Mouse (Mus musculus): ENCODE measurements around the gene Slc12a6. TPM values are rescaled to one million over a fixed set of nuclear protein-coding genes. Genes with fewer than 3 reads are reported as not detected.

Gene Slc12a6
- polyA plus RNA-seq, 1 experiment from 2014 or later: 16.5 TPM

- Histone ChIP-seq H3K9ac (ENCODE audit: low read depth, low read length) (no peak overlapping the region), H3K27ac (replicated peaks; ENCODE audit: low read depth, low read length) (no peak overlapping the region), H3K4me3 (ENCODE audit: low read depth, low read length) (no peak overlapping the region), H3K36me3 (ENCODE audit: control insufficient read depth, insufficient read depth, low read length) (no peaks in the 10 kb centered on the region), H3K9me3 (ENCODE audit: control insufficient read depth, low read length) (no peaks in the 10 kb centered on the region), H3K27me3 (replicated peaks; ENCODE audit: control insufficient read depth, insufficient read depth, low read length) (no peaks in the 10 kb centered on the region), H3K4me1 (ENCODE audit: control insufficient read depth, insufficient read depth, low read length) (no peaks in the 10 kb centered on the region), H3K4me2 (ENCODE audit: low read depth, low read length) (no peak overlapping the region)
- ATAC-seq (ENCODE audit: low read depth) (no peak), DNase-seq (ENCODE audit: low spot score) (peak; percentile 39)
- 75% methylated on average over 7 of the region's 7 CpGs for WGBS
These were observed 53.3 kb downstream of the Slc12a6 start for GRCm38 (mm10) chr2:112318905-112319304.

- Histone ChIP-seq H3K9ac (ENCODE audit: low read depth, low read length) (no peak overlapping the region), H3K4me3 (ENCODE audit: low read depth, low read length) (no peak overlapping the region), H3K27me3 (replicated peaks; ENCODE audit: control insufficient read depth, insufficient read depth, low read length) (no peaks in the 10 kb centered on the region), H3K4me2 (ENCODE audit: low read depth, low read length) (no peak overlapping the region), H3K9me3 (ENCODE audit: control insufficient read depth, low read length) (no peaks in the 10 kb centered on the region), H3K27ac (replicated peaks; ENCODE audit: low read depth, low read length) (no peak overlapping the region), H3K36me3 (ENCODE audit: control insufficient read depth, insufficient read depth, low read length) (no peaks in the 10 kb centered on the region), H3K4me1 (ENCODE audit: control insufficient read depth, insufficient read depth, low read length) (no peaks in the 10 kb centered on the region)
- WGBS: 86% methylated on average over 11 of the region's 11 CpGs
- ATAC-seq (ENCODE audit: low read depth) (no peak), DNase-seq (ENCODE audit: low spot score) (no peak)
These were observed 62.6 kb downstream of the Slc12a6 start for GRCm38 (mm10) chr2:112328069-112328777.

GRCm38 (mm10) chr2:112332051-112332898, 66.7 kb downstream of the Slc12a6 start:
- DNase-seq (ENCODE audit: low spot score) (no peak), ATAC-seq (ENCODE audit: low read depth) (no peak)
- Histone ChIP-seq H3K9ac (ENCODE audit: low read depth, low read length) (no peak overlapping the region), H3K9me3 (ENCODE audit: control insufficient read depth, low read length) (no peaks in the 10 kb centered on the region), H3K4me2 (ENCODE audit: low read depth, low read length) (no peak overlapping the region), H3K4me1 (ENCODE audit: control insufficient read depth, insufficient read depth, low read length) (no peaks in the 10 kb centered on the region), H3K4me3 (ENCODE audit: low read depth, low read length) (no peak overlapping the region), H3K36me3 (ENCODE audit: control insufficient read depth, insufficient read depth, low read length) (peaks cover 13% of the 10 kb centered on the region), H3K27ac (replicated peaks; ENCODE audit: low read depth, low read length) (no peak overlapping the region), H3K27me3 (replicated peaks; ENCODE audit: control insufficient read depth, insufficient read depth, low read length) (no peaks in the 10 kb centered on the region)
- WGBS: 69% methylated on average over 4 of the region's 4 CpGs

GRCm38 (mm10) chr2:112337211-112337610, 71.6 kb downstream of the Slc12a6 start:
- H3K4me1 ChIP-seq (ENCODE audit: control insufficient read depth, insufficient read depth, low read length): no peaks in the 10 kb centered on the region
- 95% methylated on average over 6 of the region's 6 CpGs for WGBS
- H3K9ac ChIP-seq (ENCODE audit: low read depth, low read length): no peak overlapping the region
- H3K27ac ChIP-seq (replicated peaks; ENCODE audit: low read depth, low read length): no peak overlapping the region
- H3K36me3 ChIP-seq (ENCODE audit: control insufficient read depth, insufficient read depth, low read length): peaks cover 49% of the 10 kb centered on the region
- H3K9me3 ChIP-seq (ENCODE audit: control insufficient read depth, low read length): no peaks in the 10 kb centered on the region
- H3K4me2 ChIP-seq (ENCODE audit: low read depth, low read length): no peak overlapping the region
- H3K4me3 ChIP-seq (ENCODE audit: low read depth, low read length): no peak overlapping the region
- DNase-seq (ENCODE audit: low spot score) (no peak), ATAC-seq (ENCODE audit: low read depth) (no peak)
- H3K27me3 ChIP-seq (replicated peaks; ENCODE audit: control insufficient read depth, insufficient read depth, low read length): no peaks in the 10 kb centered on the region

GRCm38 (mm10) chr2:112339736-112340135, 74.1 kb downstream of the Slc12a6 start:
- Histone ChIP-seq H3K9me3 (ENCODE audit: control insufficient read depth, low read length) (no peaks in the 10 kb centered on the region), H3K4me2 (ENCODE audit: low read depth, low read length) (no peak overlapping the region), H3K4me3 (ENCODE audit: low read depth, low read length) (no peak overlapping the region), H3K4me1 (ENCODE audit: control insufficient read depth, insufficient read depth, low read length) (no peaks in the 10 kb centered on the region), H3K27ac (replicated peaks; ENCODE audit: low read depth, low read length) (no peak overlapping the region), H3K36me3 (ENCODE audit: control insufficient read depth, insufficient read depth, low read length) (peaks cover 55% of the 10 kb centered on the region), H3K9ac (ENCODE audit: low read depth, low read length) (no peak overlapping the region), H3K27me3 (replicated peaks; ENCODE audit: control insufficient read depth, insufficient read depth, low read length) (no peaks in the 10 kb centered on the region)
- 91% methylated on average over 2 of the region's 2 CpGs for WGBS
- no peak for DNase-seq (ENCODE audit: low spot score)
- no peak for ATAC-seq (ENCODE audit: low read depth)

- Histone ChIP-seq H3K4me1 (ENCODE audit: control insufficient read depth, insufficient read depth, low read length) (no peaks in the 10 kb centered on the region), H3K4me2 (ENCODE audit: low read depth, low read length) (no peak overlapping the region), H3K27me3 (replicated peaks; ENCODE audit: control insufficient read depth, insufficient read depth, low read length) (no peaks in the 10 kb centered on the region), H3K36me3 (ENCODE audit: control insufficient read depth, insufficient read depth, low read length) (peaks cover 50% of the 10 kb centered on the region), H3K4me3 (ENCODE audit: low read depth, low read length) (no peak overlapping the region), H3K9ac (ENCODE audit: low read depth, low read length) (no peak overlapping the region), H3K27ac (replicated peaks; ENCODE audit: low read depth, low read length) (no peak overlapping the region), H3K9me3 (ENCODE audit: control insufficient read depth, low read length) (no peaks in the 10 kb centered on the region)
- no peak for ATAC-seq (ENCODE audit: low read depth)
- no peak for DNase-seq (ENCODE audit: low spot score)
- WGBS: 61% methylated on average over 3 of the region's 3 CpGs
These were observed 75.5 kb downstream of the Slc12a6 start for GRCm38 (mm10) chr2:112341117-112341516.

GRCm38 (mm10) chr2:112348246-112348645, 82.6 kb downstream of the Slc12a6 start:
- no peak overlapping the region for H3K27ac ChIP-seq (replicated peaks; ENCODE audit: low read depth, low read length)
- ATAC-seq (ENCODE audit: low read depth) (no peak), DNase-seq (ENCODE audit: low spot score) (no peak)
- H3K9me3 ChIP-seq (ENCODE audit: control insufficient read depth, low read length): no peaks in the 10 kb centered on the region
- no peaks in the 10 kb centered on the region for H3K27me3 ChIP-seq (replicated peaks; ENCODE audit: control insufficient read depth, insufficient read depth, low read length)
- 85% methylated on average over 3 of the region's 3 CpGs for WGBS
- H3K9ac ChIP-seq (ENCODE audit: low read depth, low read length): no peak overlapping the region
- H3K4me1 ChIP-seq (ENCODE audit: control insufficient read depth, insufficient read depth, low read length): no peaks in the 10 kb centered on the region
- peaks cover 40% of the 10 kb centered on the region for H3K36me3 ChIP-seq (ENCODE audit: control insufficient read depth, insufficient read depth, low read length)
- no peak overlapping the region for H3K4me3 ChIP-seq (ENCODE audit: low read depth, low read length)
- no peak overlapping the region for H3K4me2 ChIP-seq (ENCODE audit: low read depth, low read length)

- no peak overlapping the region for H3K27ac ChIP-seq (replicated peaks; ENCODE audit: low read depth, low read length)
- peaks cover 69% of the 10 kb centered on the region for H3K36me3 ChIP-seq (ENCODE audit: control insufficient read depth, insufficient read depth, low read length)
These were observed 88.2 kb downstream of the Slc12a6 start for GRCm38 (mm10) chr2:112353685-112354455.

More at GRCm38 (mm10) chr2:112353685-112354455, 88.2 kb downstream of the Slc12a6 start:
- ATAC-seq (ENCODE audit: low read depth) (no peak), DNase-seq (ENCODE audit: low spot score) (no peak)
- no peaks in the 10 kb centered on the region for H3K9me3 ChIP-seq (ENCODE audit: control insufficient read depth, low read length)
- no peaks in the 10 kb centered on the region for H3K4me1 ChIP-seq (ENCODE audit: control insufficient read depth, insufficient read depth, low read length)
- H3K27me3 ChIP-seq (replicated peaks; ENCODE audit: control insufficient read depth, insufficient read depth, low read length): no peaks in the 10 kb centered on the region
- H3K4me3 ChIP-seq (ENCODE audit: low read depth, low read length): no peak overlapping the region
- H3K9ac ChIP-seq (ENCODE audit: low read depth, low read length): no peak overlapping the region
- no peak overlapping the region for H3K4me2 ChIP-seq (ENCODE audit: low read depth, low read length)
- 86% methylated on average over 7 of the region's 7 CpGs for WGBS

All from embryonic facial prominence, embryonic 14.5 days (tissue).